Mouse (Mus musculus) splenic B cell, adult 2 months (primary cell): ENCODE measurements around the gene Rnf19b.
A peak's percentile ranks its signal among the peaks of the same experiment; 100 is the strongest.

Experiments
- DNase-seq: peaks from one replicate; pipeline ENCODE4 v3.0.0-alpha.2; 2011; ENCODE audit warnings: low read depth, low spot score
- H3K27me3 ChIP-seq: 2 replicates; pipeline ENCODE4 v1.6.1; 2012; ENCODE audit warnings: mild to moderate bottlenecking, low read length, moderate library complexity, mixed read lengths; ENCODE audit not compliant: control insufficient read depth, poor library complexity, insufficient read depth, severe bottlenecking
- H3K36me3 ChIP-seq: 2 replicates; pipeline ENCODE4 v1.6.1; 2012; ENCODE audit warnings: mild to moderate bottlenecking, low read length, moderate library complexity, mixed read lengths; ENCODE audit not compliant: control insufficient read depth, poor library complexity, insufficient read depth, severe bottlenecking

Gene Rnf19b

GRCm38 (mm10) chr4:129081939-129082338 lies 23.9 kb downstream of the Rnf19b start:
- no peak for DNase-seq
- Histone ChIP-seq H3K27me3 (no peaks in the 10 kb centered on the region), H3K36me3 (peaks cover 13% of the 10 kb centered on the region)

GRCm38 (mm10) chr4:129082379-129083115 lies 24.5 kb downstream of the Rnf19b start:
- no peaks in the 10 kb centered on the region for H3K27me3 ChIP-seq

GRCm38 (mm10) chr4:129084896-129085295 lies 26.8 kb downstream of the Rnf19b start:
- Histone ChIP-seq H3K27me3 (no peaks in the 10 kb centered on the region), H3K36me3 (peaks cover 4% of the 10 kb centered on the region)
- no peak for DNase-seq

More at GRCm38 (mm10) chr4:129082379-129083115, 24.5 kb downstream of the Rnf19b start:
- DNase-seq, result peak; percentile 85
- peaks cover 11% of the 10 kb centered on the region for H3K36me3 ChIP-seq

- no peaks in the 10 kb centered on the region for H3K27me3 ChIP-seq
- peak; percentile 88 for DNase-seq
- H3K36me3 ChIP-seq, result peaks cover 2% of the 10 kb centered on the region
These were observed 28.0 kb downstream of the Rnf19b start for GRCm38 (mm10) chr4:129086078-129086477.

- H3K27me3 ChIP-seq, result no peaks in the 10 kb centered on the region
- DNase-seq, result no peak
- H3K36me3 ChIP-seq, result peaks cover 2% of the 10 kb centered on the region
These were observed 29.8 kb downstream of the Rnf19b start for GRCm38 (mm10) chr4:129087850-129088249.

- no peaks in the 10 kb centered on the region for H3K36me3 ChIP-seq
- DNase-seq, result no peak
- no peaks in the 10 kb centered on the region for H3K27me3 ChIP-seq
These were observed 37.2 kb downstream of the Rnf19b start for GRCm38 (mm10) chr4:129095276-129095675.

GRCm38 (mm10) chr4:129097006-129097405 lies 38.9 kb downstream of the Rnf19b start:
- no peaks in the 10 kb centered on the region for H3K27me3 ChIP-seq
- H3K36me3 ChIP-seq, result no peaks in the 10 kb centered on the region
- no peak for DNase-seq

GRCm38 (mm10) chr4:129102133-129102829 lies 44.2 kb downstream of the Rnf19b start:
- no peak for DNase-seq
- Histone ChIP-seq H3K36me3 (no peaks in the 10 kb centered on the region), H3K27me3 (no peaks in the 10 kb centered on the region; the same call in 1 of the 2 replicates)

- DNase-seq, result no peak
- H3K27me3 ChIP-seq, result no peaks in the 10 kb centered on the region; the same call in 1 of the 2 replicates
These were observed 47.3 kb downstream of the Rnf19b start, which contains the start of gene Tmem54 for GRCm38 (mm10) chr4:129105356-129105755. Gene Tmem54, plus strand, starts transcription at chr4:129105548.

GRCm38 (mm10) chr4:129106073-129106472 lies 48.0 kb downstream of the Rnf19b start:
- H3K36me3 ChIP-seq, result no peaks in the 10 kb centered on the region
- DNase-seq, result no peak
- H3K27me3 ChIP-seq, result no peaks in the 10 kb centered on the region; the same call in 1 of the 2 replicates

More at GRCm38 (mm10) chr4:129105356-129105755, 47.3 kb downstream of the Rnf19b start, which contains the start of gene Tmem54:
- no peaks in the 10 kb centered on the region for H3K36me3 ChIP-seq

- no peaks in the 10 kb centered on the region; the same call in 1 of the 2 replicates for H3K27me3 ChIP-seq
- no peaks in the 10 kb centered on the region for H3K36me3 ChIP-seq
- no peak for DNase-seq
These were observed 49.4 kb downstream of the Rnf19b start for GRCm38 (mm10) chr4:129107348-129107899.

- Histone ChIP-seq H3K36me3 (no peaks in the 10 kb centered on the region), H3K27me3 (no peaks in the 10 kb centered on the region; the same call in 1 of the 2 replicates)
- no peak for DNase-seq
These were observed 50.6 kb downstream of the Rnf19b start for GRCm38 (mm10) chr4:129108624-129109023.

GRCm38 (mm10) chr4:129110804-129111203 lies 52.7 kb downstream of the Rnf19b start:
- no peaks in the 10 kb centered on the region for H3K27me3 ChIP-seq
- no peak for DNase-seq
- H3K36me3 ChIP-seq, result no peaks in the 10 kb centered on the region

- Histone ChIP-seq H3K36me3 (no peaks in the 10 kb centered on the region), H3K27me3 (no peaks in the 10 kb centered on the region)
- no peak for DNase-seq
These were observed 53.3 kb downstream of the Rnf19b start for GRCm38 (mm10) chr4:129111350-129111749.

GRCm38 (mm10) chr4:129112231-129112630 lies 54.2 kb downstream of the Rnf19b start:
- no peaks in the 10 kb centered on the region for H3K27me3 ChIP-seq
- DNase-seq, result no peak
- no peaks in the 10 kb centered on the region for H3K36me3 ChIP-seq
